9 mouse cellular contexts compared by ENCODE assay signal in the genomic region with DNA sequence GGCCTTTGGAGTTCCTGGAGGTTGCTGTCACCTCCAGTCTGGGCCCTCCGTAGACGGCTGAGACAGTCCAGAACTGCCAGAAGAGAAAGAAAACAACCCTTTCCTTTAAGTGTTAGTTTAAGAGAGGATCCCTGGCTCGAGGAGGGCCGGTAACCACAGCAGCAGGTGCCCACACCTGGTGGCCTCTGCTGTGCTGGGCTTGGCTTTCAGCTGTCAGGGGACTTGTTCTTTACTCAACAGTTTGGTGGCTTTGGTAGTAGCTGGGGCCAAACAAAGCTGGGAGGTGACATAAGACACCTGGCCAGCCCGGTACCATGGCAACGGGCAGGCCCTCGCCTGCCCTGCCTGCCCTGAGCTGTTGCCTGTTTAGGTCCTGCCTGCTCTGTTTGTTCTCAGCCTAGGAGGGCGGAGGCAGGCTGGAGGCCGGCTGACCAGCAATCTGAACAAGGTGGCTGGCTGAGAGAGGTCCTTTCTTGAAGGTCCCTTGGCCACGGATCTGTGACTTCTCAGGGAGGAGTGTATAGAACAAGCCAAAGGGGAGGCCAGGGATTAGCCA.
DNase-seq lines count a peak whose midpoint lies in the region.
"Had no signal": no experiment of that assay in that cellular context is flagged by ENCODE, and none has a peak within 500 bp of the region (broad histone marks: within the 10 kb centered on the region; RNA-seq: fewer than 3 reads in every experiment).

No protein-coding gene starts in this region.

- no peaks in the 10 kb centered on the region for H3K9me3 ChIP-seq in embryonic facial prominence, embryonic 10.5 days

- peaks cover 83% of the 10 kb centered on the region for H3K27me3 ChIP-seq in embryonic facial prominence, embryonic 10.5 days (replicated peaks; ENCODE audit: low read depth, poor library complexity, severe bottlenecking)

- peak overlapping the region; percentile 20; the same call in 1 of the 2 replicates for H3K27ac ChIP-seq in embryonic facial prominence, embryonic 10.5 days (replicated peaks)
- H3K27ac ChIP-seq: macrophage had no signal

- H3K36me3 ChIP-seq in embryonic facial prominence, embryonic 10.5 days (replicated peaks) = no peaks in the 10 kb centered on the region

- H3K4me3 ChIP-seq in embryonic facial prominence, embryonic 10.5 days = no peak overlapping the region; the same call in 1 of the 2 replicates

- 49% methylated on average over 10 of the region's 10 CpGs for WGBS in embryonic facial prominence, embryonic 10.5 days

- peaks cover 69% of the 10 kb centered on the region for H3K4me1 ChIP-seq in embryonic facial prominence, embryonic 10.5 days

- intact Hi-C loops in left cerebral cortex, postnatal 25 days (cut with DNase I) = no loop called here

- peak; percentile 69 for DNase-seq in embryonic facial prominence, embryonic 10.5 days (ENCODE audit: low spot score)
- peak; percentile 68 for DNase-seq in gonadal fat pad, adult 2 months (ENCODE audit: low read depth)
- peak; percentile 71 to 79 for DNase-seq in kidney, postnatal 4 days
- DNase-seq in lung, postnatal 36 days = peak; percentile 80
- DNase-seq in left cerebral cortex, postnatal 25 days (ENCODE audit: low spot score in 2 of 2) = no peak
- no peak for DNase-seq in left cerebral cortex, adult 9 months (ENCODE audit: low spot score in 2 of 2)
- no peak for DNase-seq in testis, postnatal 14 days (ENCODE audit: low spot score)
- DNase-seq: gastrocnemius, postnatal 10 days had no signal

Comparison
In these comparisons a context has a peak if more than half of its experiments do, and no peak if none do; other contexts are left out.
1. DNase-seq: peak in embryonic facial prominence, embryonic 10.5 days (single experiment), gonadal fat pad, adult 2 months (single experiment), kidney, postnatal 4 days (2 of 2) and lung, postnatal 36 days (single experiment); none in left cerebral cortex, postnatal 25 days (0 of 2), left cerebral cortex, adult 9 months (0 of 2) and testis, postnatal 14 days (single experiment).